Mouse (Mus musculus): ENCODE results near the gene Ankrd23. TPM values are rescaled to one million over a fixed set of nuclear protein-coding genes. Genes with fewer than 3 reads are reported as not detected.

Gene Ankrd23
- polyA plus RNA-seq, 1 experiment = 5.6 TPM

DNA sequence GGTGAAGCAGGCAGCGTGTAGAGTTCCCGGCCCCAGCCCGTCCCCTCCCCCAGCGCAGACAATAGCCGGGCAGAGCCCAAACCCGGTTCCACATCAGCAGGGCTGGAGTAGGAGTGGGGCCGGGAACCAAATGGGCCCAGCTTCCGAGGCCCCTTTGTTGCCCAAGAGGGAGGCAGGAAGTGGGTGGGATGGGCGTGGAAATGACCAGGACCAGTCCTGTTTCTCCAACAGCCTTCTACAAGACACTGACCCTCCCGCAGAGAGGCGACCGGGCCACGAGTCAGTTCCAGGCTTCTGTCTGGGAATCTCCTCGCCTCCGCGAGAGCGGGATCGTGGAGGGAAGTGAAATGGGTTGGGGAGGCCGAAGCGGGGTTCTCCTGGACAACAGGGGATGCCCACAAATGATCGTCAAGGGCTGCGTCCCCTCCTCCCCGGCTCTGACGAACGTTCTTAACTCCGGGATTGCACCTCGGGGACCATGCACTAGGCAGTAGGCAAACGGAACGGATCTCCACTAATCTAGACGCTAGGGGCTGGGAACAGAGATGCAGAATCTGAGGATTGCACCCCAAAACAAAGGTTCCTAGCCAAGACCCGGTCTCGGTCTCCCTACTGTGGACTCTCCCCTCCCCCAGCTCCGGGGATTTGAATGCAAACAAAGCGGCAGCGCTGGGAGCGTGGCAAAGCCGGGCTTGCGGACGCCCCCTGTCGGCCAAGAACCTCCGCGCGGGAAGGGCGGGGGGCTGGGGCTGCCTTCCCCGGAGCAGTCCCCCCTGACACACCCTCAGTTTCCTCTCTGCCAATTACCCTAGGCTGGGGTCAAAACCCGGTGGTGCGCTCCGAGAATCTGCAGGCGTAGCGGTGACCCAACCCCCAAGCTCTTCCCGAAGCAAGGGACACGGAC, 20.1 kb upstream of the Ankrd23 start:
- Histone ChIP-seq H3K9me3 (no peaks in the 10 kb centered on the region), H3K27me3 (replicated peaks) (peaks cover 99% of the 10 kb centered on the region), H3K36me3 (replicated peaks; ENCODE audit: low read length) (peaks cover 17% of the 10 kb centered on the region), H3K4me1 (peaks cover 73% of the 10 kb centered on the region), H3K4me3 (replicated peaks) (peak overlapping the region; percentile 94)
- TF ChIP-seq FLI1 (IDR thresholded peaks at IDR 0.05; ENCODE audit: low read length) = no peak
- no peak for TF ChIP-seq GATA1 (IDR thresholded peaks at IDR 0.05; ENCODE audit: borderline replicate concordance, low read length)

DNA sequence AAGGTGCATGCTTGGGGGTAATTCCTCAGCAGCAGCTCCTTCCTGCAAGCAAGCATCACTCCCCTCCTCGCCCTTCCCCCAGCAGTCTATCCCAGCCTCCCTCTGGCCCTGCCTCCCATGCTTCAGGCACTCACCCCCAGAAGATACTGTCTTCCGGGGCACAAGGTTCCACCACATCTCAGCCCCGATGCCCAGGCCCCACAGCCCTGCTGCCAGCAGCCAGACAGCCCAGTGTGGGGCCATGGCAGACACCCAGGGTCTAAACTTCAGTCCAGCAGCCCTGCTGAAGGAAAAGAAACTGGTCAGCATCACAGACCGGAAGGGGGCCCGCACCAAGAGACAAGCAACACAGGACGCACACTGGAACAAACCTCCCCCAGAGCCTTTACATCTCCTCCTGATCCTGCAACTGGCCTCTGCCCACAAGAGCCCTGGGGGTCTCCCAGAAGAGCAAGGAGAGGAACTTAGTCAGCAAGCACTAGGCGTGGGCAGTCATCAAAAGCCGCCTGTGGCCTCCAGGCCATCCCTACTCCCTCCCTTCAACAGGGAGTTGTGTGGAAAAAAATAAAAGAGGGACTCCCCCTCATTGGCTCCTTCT, 19.2 kb upstream of the Ankrd23 start:
- H3K4me1 ChIP-seq = peaks cover 68% of the 10 kb centered on the region
- H3K36me3 ChIP-seq (replicated peaks; ENCODE audit: low read length) = peaks cover 22% of the 10 kb centered on the region
- TF ChIP-seq GATA1 (IDR thresholded peaks at IDR 0.05; ENCODE audit: borderline replicate concordance, low read length) = no peak
- no peak for TF ChIP-seq FLI1 (IDR thresholded peaks at IDR 0.05; ENCODE audit: low read length)
- H3K4me3 ChIP-seq (replicated peaks) = peak overlapping the region; percentile 94
- peaks cover 95% of the 10 kb centered on the region for H3K27me3 ChIP-seq (replicated peaks)
- no peaks in the 10 kb centered on the region for H3K9me3 ChIP-seq

DNA sequence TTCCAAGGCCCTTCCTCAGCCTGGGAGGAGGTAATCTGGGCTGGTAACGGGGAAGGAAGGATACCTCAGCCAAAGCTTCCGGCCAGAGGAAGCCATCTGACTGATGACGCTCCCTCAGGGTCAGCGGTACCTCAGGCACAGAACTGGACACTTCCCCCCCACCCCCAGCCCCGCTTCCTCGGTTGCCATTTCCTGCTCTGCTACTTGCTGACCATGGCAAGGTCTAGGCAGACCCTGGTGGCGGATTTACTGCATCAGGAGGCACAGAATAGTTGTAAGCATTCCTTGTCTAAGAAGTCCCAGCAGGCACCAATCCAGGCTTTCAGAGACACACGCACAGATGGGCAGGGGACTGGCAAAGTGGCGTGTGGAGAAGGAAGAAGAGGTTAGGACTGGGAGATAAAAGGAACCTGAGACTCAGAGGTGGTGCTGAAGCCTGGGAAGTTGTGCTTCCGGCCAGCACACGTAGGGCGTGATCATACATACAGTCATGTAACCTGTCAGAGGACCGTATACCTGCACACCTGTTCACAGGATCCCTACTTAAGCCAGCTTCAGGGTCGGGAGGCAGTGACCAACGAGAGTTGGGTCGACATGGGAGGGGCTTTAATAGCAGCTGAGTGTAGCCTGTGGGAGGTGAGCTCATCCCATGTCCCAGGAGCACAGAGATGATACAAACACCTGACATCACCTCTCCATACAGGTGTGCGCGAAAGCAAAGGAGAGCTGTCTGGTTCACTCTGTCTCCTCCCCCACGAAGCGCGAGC, 18.1 kb upstream of the Ankrd23 start:
- H3K4me3 ChIP-seq (replicated peaks) = no peak overlapping the region
- TF ChIP-seq FLI1 (IDR thresholded peaks at IDR 0.05; ENCODE audit: low read length) (no peak), GATA1 (IDR thresholded peaks at IDR 0.05; ENCODE audit: borderline replicate concordance, low read length) (no peak)
- H3K9me3 ChIP-seq = no peaks in the 10 kb centered on the region
- peaks cover 28% of the 10 kb centered on the region for H3K36me3 ChIP-seq (replicated peaks; ENCODE audit: low read length)
- H3K4me1 ChIP-seq = peaks cover 60% of the 10 kb centered on the region
- peaks cover 96% of the 10 kb centered on the region for H3K27me3 ChIP-seq (replicated peaks)

DNA sequence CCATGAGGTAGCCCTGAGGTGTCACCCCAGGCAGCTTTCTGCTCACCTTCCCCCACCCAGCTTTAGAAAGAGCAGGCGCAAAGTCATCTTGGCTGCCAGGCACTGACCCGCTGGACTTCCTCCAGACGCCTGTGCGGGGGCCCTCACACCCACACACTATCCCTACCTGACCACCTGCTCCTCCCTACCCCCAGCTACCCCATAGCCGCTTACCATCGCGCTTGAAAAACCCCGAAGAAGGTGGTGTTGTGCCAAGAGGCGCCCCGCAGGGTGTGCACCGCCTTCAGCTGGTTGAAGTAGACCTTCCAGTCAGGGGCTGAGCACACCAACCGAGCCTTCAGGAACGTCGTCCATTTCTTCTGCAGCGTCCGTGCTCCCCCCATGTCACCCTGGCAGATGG, 15.8 kb upstream of the Ankrd23 start:
- H3K4me1 ChIP-seq = peaks cover 39% of the 10 kb centered on the region
- peaks cover 34% of the 10 kb centered on the region for H3K36me3 ChIP-seq (replicated peaks; ENCODE audit: low read length)
- TF ChIP-seq FLI1 (IDR thresholded peaks at IDR 0.05; ENCODE audit: low read length) = no peak
- no peak for TF ChIP-seq GATA1 (IDR thresholded peaks at IDR 0.05; ENCODE audit: borderline replicate concordance, low read length)
- H3K27me3 ChIP-seq (replicated peaks) = peaks cover 85% of the 10 kb centered on the region
- no peaks in the 10 kb centered on the region for H3K9me3 ChIP-seq
- no peak overlapping the region for H3K4me3 ChIP-seq (replicated peaks)

DNA sequence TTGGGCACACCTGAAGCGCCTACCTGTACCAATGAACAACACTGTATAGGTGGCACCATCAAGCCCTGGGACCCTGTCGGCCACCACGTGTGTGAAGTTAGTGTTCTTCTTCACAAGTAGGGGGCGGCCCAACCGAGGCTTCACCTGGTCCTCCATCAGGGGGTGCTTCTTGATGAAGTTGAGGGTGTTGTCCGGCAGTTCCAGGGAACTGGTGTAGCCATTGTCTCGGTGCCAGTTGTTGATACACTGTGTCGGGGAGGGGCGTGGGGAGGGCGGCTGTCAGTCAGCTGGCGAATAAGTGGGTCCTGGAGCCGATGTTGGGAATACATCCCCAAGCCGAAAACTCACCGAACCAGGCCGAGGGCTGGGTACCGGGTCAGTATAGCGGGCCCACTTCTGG, 15.2 kb upstream of the Ankrd23 start:
- Histone ChIP-seq H3K27me3 (replicated peaks) (peaks cover 79% of the 10 kb centered on the region), H3K4me1 (peaks cover 36% of the 10 kb centered on the region), H3K9me3 (no peaks in the 10 kb centered on the region), H3K4me3 (replicated peaks) (no peak overlapping the region), H3K36me3 (replicated peaks; ENCODE audit: low read length) (peaks cover 34% of the 10 kb centered on the region)
- TF ChIP-seq FLI1 (IDR thresholded peaks at IDR 0.05; ENCODE audit: low read length) (no peak), GATA1 (IDR thresholded peaks at IDR 0.05; ENCODE audit: borderline replicate concordance, low read length) (no peak)

DNA sequence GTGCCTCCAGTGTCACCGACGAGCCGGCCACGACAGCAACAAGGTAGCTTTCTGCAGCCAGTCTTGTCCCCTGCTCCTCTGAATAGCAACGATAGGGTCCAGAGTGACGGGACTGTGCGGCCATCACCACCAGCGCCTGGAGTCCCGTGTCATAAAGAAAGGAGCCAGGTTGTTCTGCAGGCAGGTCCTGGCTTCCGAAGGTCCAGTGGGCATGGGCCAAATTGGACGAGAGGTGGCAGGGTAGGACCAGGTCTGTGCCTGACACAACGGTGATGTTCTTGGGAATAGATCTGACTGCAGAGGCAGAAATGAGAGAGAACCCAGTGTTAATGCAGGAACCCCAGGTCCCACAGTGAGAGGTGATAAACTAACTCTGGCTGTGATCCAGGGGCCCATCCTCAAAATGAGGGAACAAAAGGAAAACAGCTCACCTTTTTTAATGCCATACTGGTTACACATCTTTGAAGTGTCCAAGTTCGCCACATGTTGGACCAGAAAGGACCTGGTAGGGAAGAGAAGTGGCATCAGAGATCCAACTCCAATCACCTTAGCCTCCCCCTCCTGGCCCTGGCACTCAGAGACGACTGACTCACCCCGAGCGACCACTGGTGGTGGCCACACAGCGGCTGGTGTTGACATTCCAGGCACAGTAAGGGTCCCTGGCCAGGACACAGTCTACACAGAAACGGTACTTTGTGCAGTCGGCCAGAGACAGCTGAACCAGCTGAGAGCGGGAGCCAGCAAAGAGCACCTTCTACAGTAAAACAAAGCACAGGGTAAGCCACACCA, 13.6 kb upstream of the Ankrd23 start:
- Histone ChIP-seq H3K4me1 (peaks cover 34% of the 10 kb centered on the region), H3K9me3 (no peaks in the 10 kb centered on the region), H3K4me3 (replicated peaks) (no peak overlapping the region), H3K36me3 (replicated peaks; ENCODE audit: low read length) (peaks cover 34% of the 10 kb centered on the region), H3K27me3 (replicated peaks) (peaks cover 63% of the 10 kb centered on the region)
- TF ChIP-seq FLI1 (IDR thresholded peaks at IDR 0.05; ENCODE audit: low read length) (no peak), GATA1 (IDR thresholded peaks at IDR 0.05; ENCODE audit: borderline replicate concordance, low read length) (no peak)

DNA sequence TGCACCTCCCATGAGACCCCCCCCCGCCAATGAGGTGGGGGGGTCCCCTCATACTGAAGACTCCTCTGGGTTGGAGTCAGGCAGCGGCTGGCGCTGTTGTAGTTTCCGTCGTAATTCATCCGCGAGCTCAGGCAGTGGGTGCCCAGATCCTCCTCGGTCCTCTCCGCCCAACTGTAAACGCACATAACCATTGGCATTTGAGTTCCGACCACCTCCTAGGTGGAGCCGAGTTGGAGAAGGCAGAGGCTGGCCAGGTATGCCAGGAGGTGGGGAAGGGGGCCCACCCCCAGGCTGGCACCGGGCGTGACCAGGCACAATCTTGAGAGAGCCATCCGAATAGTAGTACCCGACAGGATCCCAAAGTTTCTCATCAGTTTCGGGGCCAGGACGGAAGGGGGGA, 12.8 kb upstream of the Ankrd23 start:
- H3K4me1 ChIP-seq = peaks cover 26% of the 10 kb centered on the region
- no peak overlapping the region for H3K4me3 ChIP-seq (replicated peaks)
- peaks cover 55% of the 10 kb centered on the region for H3K27me3 ChIP-seq (replicated peaks)
- H3K9me3 ChIP-seq = no peaks in the 10 kb centered on the region
- peaks cover 34% of the 10 kb centered on the region for H3K36me3 ChIP-seq (replicated peaks; ENCODE audit: low read length)
- TF ChIP-seq GATA1 (IDR thresholded peaks at IDR 0.05; ENCODE audit: borderline replicate concordance, low read length) = no peak

DNA sequence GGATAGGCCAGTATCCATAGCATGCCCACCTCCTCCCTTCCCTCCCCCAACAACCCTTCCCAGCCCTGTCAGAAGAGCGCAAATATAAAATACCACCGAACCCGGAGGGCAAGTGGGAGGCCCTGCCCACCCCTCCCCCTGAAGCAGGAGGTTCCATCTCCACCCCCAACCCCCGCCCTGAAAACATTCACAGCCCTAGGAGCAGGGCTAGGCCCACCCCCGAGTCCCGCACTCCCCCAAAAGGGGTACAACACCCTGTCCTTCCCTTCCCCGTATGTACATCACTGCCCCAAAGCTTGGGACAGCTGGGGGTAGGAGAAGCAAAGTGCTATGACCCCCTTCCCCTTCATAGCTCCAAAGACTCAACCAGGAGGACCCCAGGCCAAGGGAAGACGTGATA, 12.1 kb upstream of the Ankrd23 start:
- Histone ChIP-seq H3K4me1 (peaks cover 25% of the 10 kb centered on the region), H3K4me3 (replicated peaks) (no peak overlapping the region), H3K27me3 (replicated peaks) (peaks cover 48% of the 10 kb centered on the region), H3K9me3 (no peaks in the 10 kb centered on the region), H3K36me3 (replicated peaks; ENCODE audit: low read length) (peaks cover 39% of the 10 kb centered on the region)
- no peak for TF ChIP-seq GATA1 (IDR thresholded peaks at IDR 0.05; ENCODE audit: borderline replicate concordance, low read length)
- TF ChIP-seq FLI1 (IDR thresholded peaks at IDR 0.05; ENCODE audit: low read length) = no peak

DNA sequence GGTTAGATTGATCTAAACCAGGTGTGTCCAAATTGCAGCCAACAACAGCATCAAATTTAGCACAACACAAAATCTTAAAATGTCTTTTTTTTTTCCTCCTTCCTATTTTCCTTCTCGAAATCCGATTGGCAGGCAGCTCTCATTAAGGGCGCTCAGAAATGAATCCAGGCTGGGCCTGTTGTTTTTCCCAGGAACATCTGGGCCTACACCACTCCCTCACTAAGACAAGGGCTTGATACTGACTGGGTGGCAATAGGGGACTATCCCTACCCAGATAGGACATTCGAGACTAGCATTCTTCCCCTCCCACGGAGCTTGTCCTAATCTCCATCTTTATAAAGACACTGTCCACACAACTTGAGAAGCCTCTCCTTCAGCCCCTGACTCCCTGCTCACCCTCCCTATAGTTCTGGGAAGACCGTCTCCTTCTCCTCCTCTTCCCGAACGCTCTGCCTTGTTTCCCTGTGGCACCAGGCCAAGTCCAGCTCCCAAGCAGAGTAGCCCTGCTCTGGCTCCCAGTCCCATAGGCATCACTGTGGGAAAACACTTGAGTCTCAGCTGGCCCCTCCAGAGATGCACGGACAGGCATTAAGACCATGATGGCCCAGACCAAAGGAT, 11.4 kb upstream of the Ankrd23 start:
- no peaks in the 10 kb centered on the region for H3K9me3 ChIP-seq
- H3K4me1 ChIP-seq = peaks cover 25% of the 10 kb centered on the region
- TF ChIP-seq GATA1 (IDR thresholded peaks at IDR 0.05; ENCODE audit: borderline replicate concordance, low read length) = no peak
- TF ChIP-seq FLI1 (IDR thresholded peaks at IDR 0.05; ENCODE audit: low read length) = no peak
- no peak overlapping the region for H3K4me3 ChIP-seq (replicated peaks)
- H3K36me3 ChIP-seq (replicated peaks; ENCODE audit: low read length) = peaks cover 42% of the 10 kb centered on the region
- H3K27me3 ChIP-seq (replicated peaks) = peaks cover 41% of the 10 kb centered on the region
